Mouse (Mus musculus) stomach, embryonic 15.5 days (tissue): ENCODE measurements around the gene Cpn1. TPM values are rescaled to one million over a fixed set of nuclear protein-coding genes. Genes with fewer than 3 reads are reported as not detected.

Experiments used
- ATAC-seq: fragments of 200-750 bp; cut with Nextera tagmentation; 2 replicates; pipeline ENCODE4 v1.8.0; 2017; ENCODE audit warnings: low read depth, moderate number of reproducible peaks, moderate TSS enrichment; ENCODE audit not compliant: insufficient read depth, low FRiP score
- H3K27ac ChIP-seq: fragments of 300-500 bp; sonication (generic); 2 replicates; pipeline ENCODE4 v1.5.1; 2015; ENCODE audit warnings: mild to moderate bottlenecking, inconsistent platforms
- H3K27me3 ChIP-seq: fragments of 300-500 bp; sonication (generic); replicated peaks from 2 replicates; pipeline ENCODE4 v1.6.1; 2015; ENCODE audit warnings: inconsistent platforms
- H3K36me3 ChIP-seq: fragments of 300-500 bp; sonication (generic); 2 replicates; pipeline ENCODE4 v1.6.1; 2015; ENCODE audit warnings: inconsistent platforms
- H3K4me1 ChIP-seq: fragments of 300-500 bp; sonication (generic); 2 replicates; pipeline ENCODE4 v1.6.1; 2015; ENCODE audit warnings: inconsistent platforms
- H3K4me2 ChIP-seq: fragments of 300-500 bp; sonication (generic); 2 replicates; pipeline ENCODE4 v1.6.1; 2015; ENCODE audit warnings: mild to moderate bottlenecking, inconsistent platforms
- H3K4me3 ChIP-seq: fragments of 300-500 bp; sonication (generic); replicated peaks from 2 replicates; pipeline ENCODE4 v1.5.1; 2015; ENCODE audit warnings: inconsistent platforms
- H3K9ac ChIP-seq: fragments of 300-500 bp; sonication (generic); 2 replicates; pipeline ENCODE4 v1.6.1; 2015; ENCODE audit warnings: inconsistent platforms
- H3K9me3 ChIP-seq: fragments of 300-500 bp; sonication (generic); 2 replicates; pipeline ENCODE4 v1.6.1; 2016; ENCODE audit warnings: inconsistent platforms
- WGBS: fragments of 180-500 bp; shearing (Covaris S2); methylation state at CpG from one replicate; pipeline ENCODE4 v1.1.7; 2015; 5-methylcytosine and 5-hydroxymethylcytosine counted together
- polyA plus RNA-seq: library from polyadenylated mRNA; unstranded; fragments of >200 nt; fragmentation: Nextera tagmentation; extraction: Ambion mirVana; gene quantifications from 2 replicates; pipeline ENCODE4 v1.2.1, GENCODE M21; 2015

Gene Cpn1
- polyA plus RNA-seq, 1 experiment from 2014 or later: 52.6 TPM

DNA sequence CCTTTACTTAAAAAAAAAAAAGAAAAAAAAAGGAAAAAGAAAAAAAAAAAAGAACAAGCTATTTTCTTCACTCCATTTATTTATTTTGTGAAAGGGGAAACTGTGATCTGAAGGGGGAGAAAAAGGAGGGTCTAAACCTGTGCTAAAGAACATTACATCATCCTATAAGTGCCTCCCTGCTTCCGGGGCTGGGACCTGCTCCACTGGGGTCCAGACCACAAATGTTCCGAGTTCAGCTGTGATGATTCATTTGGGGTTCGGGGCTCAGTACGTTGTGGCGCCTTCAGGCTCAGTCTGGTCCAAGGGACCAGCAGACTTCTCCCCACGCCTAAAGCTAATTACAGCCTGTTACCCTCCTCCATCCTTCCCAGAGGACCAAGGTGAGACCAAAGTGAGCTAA, 55.4 kb downstream of the Cpn1 start:
- ATAC-seq: no peak
- no peaks in the 10 kb centered on the region for H3K27me3 ChIP-seq
- WGBS: 88% methylated on average over 6 of the region's 6 CpGs
- no peak overlapping the region for H3K4me2 ChIP-seq
- no peaks in the 10 kb centered on the region for H3K36me3 ChIP-seq
- H3K9me3 ChIP-seq: no peaks in the 10 kb centered on the region
- 0 out of 2 replicates have a peak, but pooled peaks cover 4% of the 10 kb centered on the region for H3K4me1 ChIP-seq
- H3K27ac ChIP-seq: no peak overlapping the region
- H3K9ac ChIP-seq: no peak overlapping the region
- no peak overlapping the region for H3K4me3 ChIP-seq

DNA sequence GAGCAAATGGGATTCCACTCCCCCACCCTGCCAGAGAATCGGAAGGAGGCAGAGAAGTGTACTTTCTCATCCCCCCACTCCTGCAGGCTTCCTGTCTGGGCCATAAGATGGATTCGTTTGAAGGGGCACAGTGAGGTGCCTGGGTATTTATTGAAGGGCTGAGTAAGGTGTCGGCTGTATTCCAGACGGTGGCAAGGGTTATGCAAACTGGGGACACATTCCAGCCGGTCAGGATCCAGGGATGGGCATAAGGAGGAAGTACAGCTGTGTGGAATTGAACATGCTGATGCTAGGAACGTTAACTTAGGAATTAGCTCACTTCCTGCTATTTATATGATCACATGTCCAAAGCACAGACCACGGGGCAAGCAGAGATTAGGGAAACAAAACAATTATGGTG, 56.0 kb downstream of the Cpn1 start:
- whole genome bisulfite sequencing: 19% methylated on average over 7 of the region's 7 CpGs
- no peak for ATAC-seq

DNA sequence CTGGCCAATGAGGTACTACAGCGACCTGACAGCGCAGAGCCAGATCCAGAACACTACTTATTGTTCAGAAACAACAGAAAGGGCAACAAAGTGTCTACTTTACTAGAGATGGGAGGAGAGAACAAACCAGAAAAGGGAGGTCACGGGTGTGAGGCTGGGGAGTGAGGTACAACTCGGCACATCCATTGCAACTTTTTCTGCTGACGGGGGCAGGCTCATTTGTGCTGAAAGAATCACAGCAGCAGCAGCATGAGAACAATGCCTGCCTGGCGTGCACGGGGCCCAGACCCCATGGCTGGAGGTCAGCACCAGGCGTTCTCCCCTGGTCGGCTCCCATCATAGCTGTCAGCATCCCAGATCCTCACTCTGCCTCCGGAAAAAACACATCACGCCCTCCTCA, 56.5 kb downstream of the Cpn1 start:
- no peak overlapping the region for H3K9ac ChIP-seq
- no peaks in the 10 kb centered on the region for H3K27me3 ChIP-seq
- H3K4me2 ChIP-seq: no peak overlapping the region
- 47% methylated on average over 11 of the region's 11 CpGs for WGBS
- H3K36me3 ChIP-seq: no peaks in the 10 kb centered on the region
- H3K4me1 ChIP-seq: 0 out of 2 replicates have a peak, but pooled peaks cover 4% of the 10 kb centered on the region
- ATAC-seq: no peak
- H3K4me3 ChIP-seq: no peak overlapping the region
- H3K9me3 ChIP-seq: no peaks in the 10 kb centered on the region
- H3K27ac ChIP-seq: no peak overlapping the region

More for the DNA sequence above, 56.0 kb downstream of the Cpn1 start:
- Histone ChIP-seq H3K9ac (no peak overlapping the region), H3K9me3 (no peaks in the 10 kb centered on the region), H3K4me1 (0 out of 2 replicates have a peak, but pooled peaks cover 4% of the 10 kb centered on the region), H3K4me2 (no peak overlapping the region), H3K27ac (no peak overlapping the region), H3K27me3 (no peaks in the 10 kb centered on the region), H3K4me3 (no peak overlapping the region), H3K36me3 (no peaks in the 10 kb centered on the region)

DNA sequence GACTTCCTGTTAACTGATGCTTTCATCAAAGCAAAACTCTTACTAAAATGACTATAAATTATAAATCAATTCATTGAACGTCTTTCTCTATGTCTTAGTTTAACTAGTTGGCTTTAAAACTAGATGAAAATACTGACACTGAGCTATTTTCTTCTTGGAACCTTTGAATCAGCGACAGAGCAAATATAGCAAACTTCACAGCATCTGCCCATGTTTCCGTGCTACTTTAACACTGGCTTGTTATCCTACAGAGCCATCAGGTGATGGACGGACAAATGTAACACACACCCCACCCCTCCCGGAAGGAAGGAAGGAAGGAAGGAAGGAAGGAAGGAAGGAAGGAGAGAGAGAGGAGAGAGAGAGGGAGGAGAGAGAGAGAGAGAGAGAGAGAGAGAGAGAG, 58.4 kb downstream of the Cpn1 start:
- Histone ChIP-seq H3K36me3 (no peaks in the 10 kb centered on the region), H3K27me3 (no peaks in the 10 kb centered on the region), H3K9me3 (no peaks in the 10 kb centered on the region), H3K4me3 (no peak overlapping the region), H3K4me2 (no peak overlapping the region), H3K27ac (no peak overlapping the region), H3K9ac (no peak overlapping the region), H3K4me1 (0 out of 2 replicates have a peak, but pooled peaks cover 4% of the 10 kb centered on the region)
- no peak for ATAC-seq
- 66% methylated on average over 5 of the region's 5 CpGs for WGBS

DNA sequence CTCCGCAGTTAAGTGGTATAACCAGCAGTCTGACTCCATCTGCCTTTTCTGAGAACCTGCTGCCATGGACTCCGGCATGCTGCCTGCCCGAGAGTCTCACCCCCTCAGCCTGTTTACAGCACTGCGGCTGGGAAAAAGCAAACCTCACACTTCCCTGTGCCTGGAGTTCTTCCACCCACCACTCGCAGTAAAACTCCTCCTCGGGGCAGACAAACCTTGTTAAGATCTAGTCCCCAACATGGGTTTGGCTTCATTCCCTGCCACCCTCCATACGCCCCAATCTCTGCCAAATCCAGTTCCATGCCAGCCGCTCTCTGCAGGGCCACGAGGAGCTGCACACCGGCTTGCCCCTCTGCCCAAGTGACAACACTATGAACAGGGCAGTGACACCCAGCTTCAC, 59.3 kb downstream of the Cpn1 start:
- no peak overlapping the region for H3K4me3 ChIP-seq
- H3K9me3 ChIP-seq: no peaks in the 10 kb centered on the region
- H3K4me1 ChIP-seq: 0 out of 2 replicates have a peak, but pooled peaks cover 4% of the 10 kb centered on the region
- WGBS: 63% methylated on average over 10 of the region's 10 CpGs
- H3K27me3 ChIP-seq: no peaks in the 10 kb centered on the region
- H3K4me2 ChIP-seq: no peak overlapping the region
- no peaks in the 10 kb centered on the region for H3K36me3 ChIP-seq
- ATAC-seq: no peak
- H3K9ac ChIP-seq: no peak overlapping the region
- H3K27ac ChIP-seq: no peak overlapping the region

DNA sequence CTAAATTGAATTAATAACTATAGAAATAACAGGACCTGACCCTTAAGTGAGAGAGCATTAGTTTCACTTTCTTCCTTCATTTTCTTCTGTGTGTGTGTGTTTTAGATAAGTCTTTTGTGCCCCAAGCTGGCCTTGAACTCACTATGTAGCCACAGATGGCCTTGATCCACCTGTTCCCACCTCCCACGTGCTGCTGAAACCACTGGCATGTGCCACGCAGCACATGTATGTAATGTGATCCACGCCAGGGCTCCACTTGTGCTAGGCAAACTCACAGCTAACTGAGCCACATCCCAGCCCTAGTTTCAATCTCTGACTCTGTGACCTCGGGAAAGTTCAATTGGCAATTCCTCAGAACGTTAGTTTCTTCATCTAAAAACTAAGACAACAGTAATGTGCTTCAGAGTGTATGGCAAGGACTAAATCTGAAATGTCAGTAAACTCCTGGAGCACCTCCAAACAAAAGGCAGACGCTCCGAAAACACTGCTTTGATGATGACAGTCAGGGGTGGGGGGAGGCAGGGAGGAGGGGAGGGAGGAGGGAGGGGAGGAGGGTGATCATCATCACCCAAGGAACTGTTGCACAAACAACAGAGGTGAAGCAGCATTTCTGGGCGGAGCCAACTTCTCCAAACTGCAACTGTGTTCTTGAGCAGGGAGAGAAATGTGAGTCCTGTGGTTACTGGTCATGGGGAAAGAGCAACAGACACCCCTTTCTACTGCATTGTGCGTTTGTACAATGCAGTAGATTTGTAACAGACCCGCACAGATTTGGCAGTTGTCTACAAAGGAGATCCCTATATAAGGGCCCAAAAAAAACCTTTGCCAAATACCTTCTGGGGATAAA, 60.0 kb downstream of the Cpn1 start:
- Histone ChIP-seq H3K36me3 (no peaks in the 10 kb centered on the region), H3K4me3 (no peak overlapping the region), H3K4me2 (no peak overlapping the region), H3K27ac (no peak overlapping the region), H3K27me3 (no peaks in the 10 kb centered on the region), H3K4me1 (0 out of 2 replicates have a peak, but pooled peaks cover 4% of the 10 kb centered on the region), H3K9ac (no peak overlapping the region), H3K9me3 (no peaks in the 10 kb centered on the region)
- no peak for ATAC-seq
- WGBS: 68% methylated on average over 10 of the region's 10 CpGs

DNA sequence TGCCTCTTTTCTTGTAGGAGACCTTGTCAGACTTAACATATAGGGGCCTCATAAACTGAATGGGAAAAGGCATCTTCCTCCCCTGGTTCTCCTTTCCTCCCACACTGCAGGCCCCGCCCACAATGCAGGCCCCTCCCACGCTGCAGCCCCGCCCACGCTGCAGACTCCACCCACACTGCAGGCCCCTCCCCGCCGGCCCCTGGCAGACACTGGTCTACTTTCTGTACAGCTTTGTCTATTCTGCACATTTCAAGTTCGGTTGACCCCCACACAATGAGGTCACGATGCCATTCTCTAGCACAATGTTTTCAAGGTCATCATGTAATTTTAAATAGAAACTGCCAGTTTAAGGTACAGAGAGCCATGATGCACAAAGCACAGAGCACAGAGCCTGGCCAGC, 62.0 kb downstream of the Cpn1 start:
- H3K9ac ChIP-seq: no peak overlapping the region
- 0 out of 2 replicates have a peak, but pooled peaks cover 11% of the 10 kb centered on the region for H3K4me1 ChIP-seq
- no peak for ATAC-seq
- H3K27ac ChIP-seq: no peak overlapping the region
- no peaks in the 10 kb centered on the region for H3K36me3 ChIP-seq
- WGBS: 65% methylated on average over 8 of the region's 8 CpGs
- H3K4me3 ChIP-seq: no peak overlapping the region
- H3K27me3 ChIP-seq: no peaks in the 10 kb centered on the region
- no peak overlapping the region for H3K4me2 ChIP-seq
- no peaks in the 10 kb centered on the region for H3K9me3 ChIP-seq

DNA sequence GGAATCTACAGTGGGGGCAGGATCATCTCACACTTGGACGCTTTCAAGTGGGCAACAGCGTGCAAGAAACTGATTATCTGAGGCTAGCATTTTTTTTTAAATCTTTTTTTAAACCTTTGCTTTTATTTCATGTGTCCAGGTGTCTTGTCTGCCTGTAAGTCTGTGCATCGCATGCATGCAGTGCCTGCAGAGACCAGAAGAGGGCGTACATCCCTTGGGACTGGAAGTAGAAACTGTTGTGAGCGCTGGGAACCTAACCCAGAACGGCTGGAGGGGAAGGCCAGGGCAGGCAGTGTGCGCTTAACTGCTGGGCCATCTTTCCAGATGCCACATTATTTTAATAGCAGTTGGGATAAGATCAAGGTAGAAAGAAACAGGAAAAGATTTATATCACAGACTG, 63.4 kb downstream of the Cpn1 start:
- Histone ChIP-seq H3K27ac (no peak overlapping the region), H3K27me3 (no peaks in the 10 kb centered on the region), H3K4me1 (0 out of 2 replicates have a peak, but pooled peaks cover 7% of the 10 kb centered on the region), H3K4me2 (no peak overlapping the region), H3K4me3 (no peak overlapping the region), H3K9ac (no peak overlapping the region), H3K36me3 (no peaks in the 10 kb centered on the region), H3K9me3 (no peaks in the 10 kb centered on the region)
- no peak for ATAC-seq
- 91% methylated on average over 7 of the region's 7 CpGs for WGBS

DNA sequence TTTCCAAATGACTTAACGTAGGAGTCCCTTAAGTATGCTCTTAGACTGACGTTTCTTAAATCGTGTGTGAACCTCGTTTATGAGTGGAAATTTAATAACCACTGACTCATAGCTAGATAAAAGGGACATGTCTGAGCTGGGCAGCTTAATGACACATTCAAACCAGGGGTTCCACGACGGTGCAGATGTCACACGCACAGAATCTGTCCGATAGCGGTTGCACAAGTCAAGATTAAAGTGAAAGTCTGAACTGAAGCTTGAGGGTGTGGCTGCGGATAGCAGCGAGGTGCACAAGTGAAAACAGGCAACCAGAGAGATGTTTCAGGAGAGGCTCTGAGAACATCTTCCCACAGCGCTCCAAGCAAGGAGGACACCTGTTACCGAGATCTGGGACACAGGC, 64.9 kb downstream of the Cpn1 start:
- no peak overlapping the region for H3K27ac ChIP-seq
- H3K4me3 ChIP-seq: no peak overlapping the region
- ATAC-seq: no peak
- peaks cover 17% of the 10 kb centered on the region; the same call in 1 of the 2 replicates for H3K4me1 ChIP-seq
- no peaks in the 10 kb centered on the region for H3K9me3 ChIP-seq
- H3K4me2 ChIP-seq: 0 out of 2 replicates have a peak overlapping the region, but pooled peaks have one; percentile 15
- 51% methylated on average over 13 of the region's 13 CpGs for WGBS
- H3K27me3 ChIP-seq: no peaks in the 10 kb centered on the region
- H3K9ac ChIP-seq: no peak overlapping the region
- no peaks in the 10 kb centered on the region for H3K36me3 ChIP-seq

DNA sequence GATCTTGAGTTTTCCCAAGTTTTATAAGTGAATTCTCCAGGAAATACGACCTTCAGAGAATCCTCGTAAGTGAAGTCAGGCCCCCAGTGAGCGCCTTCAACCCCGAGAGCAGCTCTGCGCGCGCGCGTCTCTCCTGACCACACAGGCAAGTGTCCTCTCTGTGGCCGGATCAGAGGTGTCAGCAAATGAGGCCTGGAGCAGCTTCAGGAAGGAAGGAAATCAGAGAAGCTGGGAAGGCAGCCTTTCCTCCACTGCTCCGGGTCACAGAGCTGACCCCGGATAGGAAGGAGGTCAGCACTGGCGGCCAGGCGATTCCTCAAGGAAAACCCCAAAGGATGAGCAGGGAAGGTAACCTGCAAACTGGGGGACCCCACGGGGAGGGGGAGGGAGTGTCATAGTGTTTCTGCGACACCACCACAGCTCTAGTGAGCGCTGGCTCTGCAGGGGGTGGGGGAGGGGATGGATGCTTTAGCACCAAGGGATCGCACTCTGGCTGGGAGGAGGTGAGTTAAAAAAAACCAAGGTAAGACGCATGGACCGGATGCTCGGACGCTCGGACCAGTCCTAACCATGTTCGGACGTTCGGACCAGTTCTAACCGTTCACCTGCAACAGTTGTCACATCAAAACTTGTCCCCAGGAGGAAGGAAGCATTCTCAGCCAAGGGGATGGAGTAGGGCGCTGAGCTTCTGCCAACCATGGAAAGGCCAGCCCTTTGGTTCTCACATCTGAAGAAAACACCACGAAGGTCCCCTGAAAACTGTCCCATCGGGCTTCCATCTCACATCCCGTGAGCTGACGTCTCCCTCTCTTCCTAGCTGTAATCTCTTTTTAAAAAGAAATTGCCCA, 65.7 kb downstream of the Cpn1 start:
- no peaks in the 10 kb centered on the region for H3K9me3 ChIP-seq
- H3K4me1 ChIP-seq: peaks cover 18% of the 10 kb centered on the region; the same call in 1 of the 2 replicates
- H3K27ac ChIP-seq: peak overlapping the region; percentile 6; the same call in 1 of the 2 replicates
- no peaks in the 10 kb centered on the region for H3K36me3 ChIP-seq
- WGBS: 31% methylated on average over 32 of the region's 32 CpGs
- H3K27me3 ChIP-seq: no peaks in the 10 kb centered on the region
- no peak overlapping the region for H3K9ac ChIP-seq
- H3K4me3 ChIP-seq: no peak overlapping the region
- ATAC-seq: no peak
- peak overlapping the region; percentile 19; the same call in 1 of the 2 replicates for H3K4me2 ChIP-seq

DNA sequence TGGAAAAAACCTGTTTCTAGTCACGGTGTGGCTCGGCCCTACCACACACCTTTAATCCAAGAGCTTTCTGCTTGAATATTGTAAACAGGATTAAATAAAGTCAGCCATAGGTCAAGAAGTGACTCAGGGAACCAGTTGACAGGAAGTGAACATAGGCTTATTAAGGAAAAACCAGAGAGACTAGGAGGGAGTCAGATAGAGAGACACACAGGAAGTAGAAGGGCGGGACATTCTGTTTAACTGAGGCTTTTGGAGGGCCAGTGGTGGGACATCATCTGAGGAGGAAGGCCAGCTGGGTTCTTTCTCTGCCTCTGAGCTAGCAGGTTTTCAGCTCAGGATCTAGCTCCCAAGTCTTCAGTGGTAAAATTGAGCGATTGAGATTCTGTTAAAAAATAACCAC, 66.5 kb downstream of the Cpn1 start:
- WGBS: 65% methylated on average over 4 of the region's 4 CpGs
- Histone ChIP-seq H3K27me3 (no peaks in the 10 kb centered on the region), H3K9me3 (no peaks in the 10 kb centered on the region), H3K4me2 (no peak overlapping the region), H3K4me1 (peaks cover 18% of the 10 kb centered on the region; the same call in 1 of the 2 replicates), H3K9ac (no peak overlapping the region), H3K4me3 (no peak overlapping the region), H3K27ac (no peak overlapping the region), H3K36me3 (no peaks in the 10 kb centered on the region)
- no peak for ATAC-seq

DNA sequence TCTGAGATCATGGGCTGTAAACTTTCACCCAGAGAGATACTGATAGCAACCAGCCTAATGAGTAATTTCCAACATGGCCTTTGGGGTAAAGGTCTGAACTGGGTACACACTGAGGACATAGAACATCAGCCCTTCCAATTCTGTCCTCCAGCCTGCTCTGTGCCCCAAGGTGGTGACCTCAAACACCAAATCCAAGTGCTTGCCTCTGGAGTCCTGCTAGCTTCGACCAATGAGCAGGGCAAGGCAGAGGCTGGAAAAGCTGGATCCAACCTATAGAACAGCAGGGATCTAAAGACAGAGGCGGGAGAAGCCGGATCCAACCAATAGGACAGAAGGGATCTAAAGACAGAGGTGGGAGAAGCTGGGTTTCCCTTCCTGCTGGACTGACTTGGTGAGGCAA, 67.5 kb downstream of the Cpn1 start:
- Histone ChIP-seq H3K36me3 (no peaks in the 10 kb centered on the region), H3K9me3 (no peaks in the 10 kb centered on the region), H3K4me2 (no peak overlapping the region), H3K4me1 (peaks cover 18% of the 10 kb centered on the region; the same call in 1 of the 2 replicates), H3K27me3 (no peaks in the 10 kb centered on the region), H3K27ac (no peak overlapping the region), H3K4me3 (no peak overlapping the region), H3K9ac (no peak overlapping the region)
- 87% methylated on average over 3 of the region's 3 CpGs for WGBS
- ATAC-seq: no peak
